Mouse (Mus musculus) heart, adult 2 months (tissue): Measurements from ENCODE around the gene Lcmt1. TPM values are rescaled to one million over a fixed set of nuclear protein-coding genes. Genes with fewer than 3 reads are reported as not detected.

Source experiments
- DNase-seq, 2 experiments: peaks; one replicate each; pipeline ENCODE4 v3.0.0; 2021
- H3K27ac ChIP-seq: fragments of 200-600 bp; 2 replicates; pipeline ENCODE4 v1.8.1; 2022
- H3K27me3 ChIP-seq: fragments of 200-500 bp; 2 replicates; pipeline ENCODE4 v1.6.1; 2012; ENCODE audit warnings: mild to moderate bottlenecking, low read length, inconsistent platforms, mixed read lengths; ENCODE audit not compliant: control insufficient read depth, insufficient read depth
- H3K36me3 ChIP-seq: fragments of 200-500 bp; 2 replicates; pipeline ENCODE4 v1.6.1; 2012; ENCODE audit warnings: low read length, inconsistent platforms; ENCODE audit not compliant: control insufficient read depth, insufficient read depth
- H3K4me1 ChIP-seq: fragments of 200-500 bp; 2 replicates; pipeline ENCODE4 v1.6.1; 2011; ENCODE audit warnings: low read length; ENCODE audit not compliant: control insufficient read depth, insufficient read depth
- H3K4me3 ChIP-seq: fragments of 200-600 bp; 2 replicates; pipeline ENCODE4 v1.8.1; 2022
- H3K79me2 ChIP-seq: fragments of 200-500 bp; replicated peaks from 2 replicates; pipeline ENCODE4 v1.6.1; 2012; ENCODE audit warnings: mild to moderate bottlenecking, inconsistent platforms, low read length, moderate library complexity, mixed read lengths; ENCODE audit not compliant: control insufficient read depth, insufficient read depth
- H3K9ac ChIP-seq: fragments of 200-500 bp; 2 replicates; pipeline ENCODE4 v1.6.1; 2012; ENCODE audit warnings: low read depth, mild to moderate bottlenecking, control low read depth, inconsistent platforms, low read length, mixed read lengths
- CTCF ChIP-seq: fragments of 200-600 bp; IDR thresholded peaks from 2 replicates; pipeline ENCODE4 v1.8.1; 2022; ENCODE audit warnings: antibody characterized with exemption, mild to moderate bottlenecking, moderate library complexity
- EP300 ChIP-seq: fragments of 200-500 bp; IDR thresholded peaks from 2 replicates; pipeline ENCODE4 v1.6.1; 2011; ENCODE audit warnings: low read depth, low read length, control low read depth; ENCODE audit not compliant: insufficient read depth
- POLR2A ChIP-seq: fragments of 200-500 bp; IDR thresholded peaks from 2 replicates; pipeline ENCODE4 v1.6.1; 2011; ENCODE audit warnings: mild to moderate bottlenecking, low read depth, low read length, control low read depth; ENCODE audit not compliant: insufficient read depth
- WGBS: fragments of 180-500 bp; shearing (Covaris S2); methylation state at CpG from one replicate; pipeline ENCODE4 v1.1.7; 2018; 5-methylcytosine and 5-hydroxymethylcytosine counted together
- intact Hi-C: fragments of 180-260 bp; cut with DNase I; formaldehyde crosslinking; loops from one replicate; pipeline ENCODE4 v1.15.1; 2025
- polyA plus RNA-seq: library from polyadenylated mRNA; depleted of rRNA; stranded (reverse); fragments of >200 nt; gene quantifications from 2 replicates; pipeline ENCODE4 v1.2.3, GENCODE M21; 2012
- total RNA-seq, 2 experiments: library from RNA; stranded (reverse); gene quantifications; 2 replicates each; pipeline ENCODE4 v1.2.3; 2021

The Lcmt1 gene
- total and polyA plus RNA-seq, 3 experiments: 18.5 to 22.0 (median 21.7) TPM

DNA sequence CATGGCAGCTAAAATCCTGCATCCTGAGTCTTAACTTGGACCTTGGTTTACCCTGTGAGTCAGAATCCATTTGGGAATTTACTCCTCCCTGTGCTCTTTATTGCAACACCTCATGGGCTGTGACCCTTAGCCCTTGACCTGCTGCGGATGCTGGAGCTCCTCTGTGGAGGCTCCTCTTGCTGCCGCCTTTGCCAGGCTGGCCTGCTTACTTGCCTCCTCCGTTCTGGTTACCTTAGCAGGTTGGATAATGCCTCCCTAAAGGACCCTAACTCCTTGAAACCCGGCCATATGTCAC is 60.8 kb downstream of the Lcmt1 start:
- Histone ChIP-seq H3K9ac (no peak overlapping the region), H3K27me3 (no peaks in the 10 kb centered on the region), H3K4me1 (no peaks in the 10 kb centered on the region; the same call in 1 of the 2 replicates), H3K79me2 (no peaks in the 10 kb centered on the region), H3K27ac (no peak overlapping the region), H3K36me3 (no peaks in the 10 kb centered on the region), H3K4me3 (no peak overlapping the region)
- no peak for DNase-seq
- intact Hi-C loops: no loop called here
- no peak for TF ChIP-seq POLR2A
- TF ChIP-seq CTCF: no peak
- TF ChIP-seq EP300: no peak
- WGBS: 86% methylated on average over 4 of the region's 4 CpGs

DNA sequence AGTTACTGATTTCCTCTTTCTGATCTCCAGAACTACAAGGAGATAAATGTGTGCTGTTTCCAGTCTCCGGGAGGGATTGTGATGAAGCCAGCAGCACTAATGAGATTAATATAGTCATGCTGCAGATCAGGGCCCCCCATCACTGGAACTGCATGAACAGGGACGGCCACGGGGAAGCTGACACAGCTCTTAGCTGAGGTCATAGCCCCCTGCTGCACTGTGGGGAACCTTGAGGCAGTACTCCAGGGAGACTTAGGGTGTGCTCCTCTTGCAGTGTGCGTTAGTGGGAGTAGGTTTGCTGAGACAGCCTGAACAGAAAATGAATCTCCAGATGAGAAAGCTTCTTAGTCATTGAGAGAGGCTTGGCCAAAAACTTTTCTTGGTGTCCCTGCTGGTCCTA is 61.6 kb downstream of the Lcmt1 start:
- H3K36me3 ChIP-seq: no peaks in the 10 kb centered on the region
- H3K4me3 ChIP-seq: no peak overlapping the region
- no peaks in the 10 kb centered on the region for H3K27me3 ChIP-seq
- no peaks in the 10 kb centered on the region for H3K79me2 ChIP-seq
- H3K9ac ChIP-seq: no peak overlapping the region
- intact Hi-C loops: no loop called here
- DNase-seq: no peak
- TF ChIP-seq POLR2A: no peak
- TF ChIP-seq CTCF: no peak
- no peak for TF ChIP-seq EP300
- 82% methylated on average over 4 of the region's 4 CpGs for WGBS
- H3K4me1 ChIP-seq: no peaks in the 10 kb centered on the region; the same call in 1 of the 2 replicates
- no peak overlapping the region for H3K27ac ChIP-seq

DNA sequence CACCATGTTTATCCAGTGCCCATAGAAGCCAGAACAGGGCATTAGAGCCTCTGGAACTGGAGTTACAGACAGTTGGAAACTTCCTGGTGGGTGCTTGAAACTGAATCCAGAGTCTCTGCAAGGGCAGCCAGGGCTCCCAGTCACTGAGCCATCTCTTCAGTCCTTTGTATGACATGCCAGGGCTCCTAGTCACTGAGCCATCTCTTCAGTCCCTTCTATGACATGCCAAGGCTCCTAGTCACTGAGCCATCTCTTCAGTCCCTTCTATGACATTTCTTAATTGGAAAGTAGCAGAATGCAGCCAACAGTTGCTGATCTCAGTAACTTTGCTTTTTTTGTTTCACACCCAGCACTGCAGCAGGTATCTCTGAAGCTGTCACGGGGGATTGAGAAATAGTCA is 72.5 kb downstream of the Lcmt1 start:
- TF ChIP-seq CTCF: no peak
- TF ChIP-seq EP300: no peak
- no peak for TF ChIP-seq POLR2A
- 67% methylated on average over 1 of the region's 1 CpGs for WGBS
- H3K4me1 ChIP-seq: no peaks in the 10 kb centered on the region
- DNase-seq: no peak
- no peaks in the 10 kb centered on the region for H3K36me3 ChIP-seq
- no peaks in the 10 kb centered on the region for H3K27me3 ChIP-seq
- intact Hi-C loops: no loop called here
- no peaks in the 10 kb centered on the region for H3K79me2 ChIP-seq
- no peak overlapping the region for H3K4me3 ChIP-seq
- no peak overlapping the region for H3K27ac ChIP-seq
- no peak overlapping the region for H3K9ac ChIP-seq

DNA sequence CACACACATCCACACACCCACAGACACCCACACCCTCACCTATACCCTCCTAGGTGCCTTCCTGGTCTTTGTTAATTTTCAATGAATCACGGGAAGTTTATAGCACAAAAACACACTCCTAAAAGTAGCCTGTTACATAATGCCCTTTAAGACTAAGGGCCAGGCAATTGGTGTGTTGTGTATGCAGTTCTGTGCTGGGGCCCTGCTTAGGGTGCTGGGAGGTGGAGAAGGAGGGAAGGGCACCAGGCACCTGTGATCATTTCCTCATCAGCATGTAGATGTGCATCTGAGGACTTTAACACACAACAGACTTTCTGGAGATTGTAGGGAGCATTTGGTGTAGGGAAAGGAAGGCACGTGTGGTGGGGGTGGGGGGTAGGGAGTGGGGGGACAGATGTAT is 79.2 kb downstream of the Lcmt1 start:
- intact Hi-C loops: no loop called here
- TF ChIP-seq CTCF (no peak), EP300 (no peak), POLR2A (no peak)
- no peaks in the 10 kb centered on the region for H3K27me3 ChIP-seq
- no peaks in the 10 kb centered on the region for H3K36me3 ChIP-seq
- no peak overlapping the region for H3K4me3 ChIP-seq
- no peak overlapping the region for H3K9ac ChIP-seq
- H3K4me1 ChIP-seq: peaks cover 1% of the 10 kb centered on the region; the same call in 1 of the 2 replicates
- no peak overlapping the region for H3K27ac ChIP-seq
- DNase-seq: no peak
- 84% methylated on average over 2 of the region's 2 CpGs for WGBS
- no peaks in the 10 kb centered on the region for H3K79me2 ChIP-seq

DNA sequence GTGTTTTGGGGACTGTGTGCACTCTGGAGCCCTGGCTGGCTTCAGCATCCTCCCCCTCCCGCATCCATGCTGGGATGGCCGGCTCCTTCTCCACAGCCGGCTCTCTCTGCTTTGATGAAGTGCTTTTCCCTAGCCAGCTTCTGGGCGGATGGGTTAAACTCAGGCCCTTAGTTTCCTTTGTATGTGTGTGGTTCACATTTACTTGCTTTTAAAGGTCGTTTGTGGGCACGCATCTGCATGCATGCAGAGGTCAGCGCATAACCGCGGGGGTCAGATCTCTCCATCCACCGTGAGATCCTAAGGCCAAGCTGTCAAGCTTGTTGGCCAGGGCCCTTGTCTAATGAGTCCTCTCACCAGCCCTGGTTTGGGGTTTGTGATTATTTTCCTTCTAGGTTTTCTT is 80.1 kb downstream of the Lcmt1 start:
- H3K36me3 ChIP-seq: no peaks in the 10 kb centered on the region
- WGBS: 75% methylated on average over 10 of the region's 10 CpGs
- DNase-seq: no peak
- no peaks in the 10 kb centered on the region for H3K79me2 ChIP-seq
- no peak overlapping the region for H3K27ac ChIP-seq
- H3K4me3 ChIP-seq: no peak overlapping the region
- no peak overlapping the region for H3K9ac ChIP-seq
- TF ChIP-seq POLR2A (no peak), EP300 (no peak), CTCF (no peak)
- intact Hi-C loops: no loop called here
- H3K4me1 ChIP-seq: peaks cover 1% of the 10 kb centered on the region; the same call in 1 of the 2 replicates
- H3K27me3 ChIP-seq: no peaks in the 10 kb centered on the region

DNA sequence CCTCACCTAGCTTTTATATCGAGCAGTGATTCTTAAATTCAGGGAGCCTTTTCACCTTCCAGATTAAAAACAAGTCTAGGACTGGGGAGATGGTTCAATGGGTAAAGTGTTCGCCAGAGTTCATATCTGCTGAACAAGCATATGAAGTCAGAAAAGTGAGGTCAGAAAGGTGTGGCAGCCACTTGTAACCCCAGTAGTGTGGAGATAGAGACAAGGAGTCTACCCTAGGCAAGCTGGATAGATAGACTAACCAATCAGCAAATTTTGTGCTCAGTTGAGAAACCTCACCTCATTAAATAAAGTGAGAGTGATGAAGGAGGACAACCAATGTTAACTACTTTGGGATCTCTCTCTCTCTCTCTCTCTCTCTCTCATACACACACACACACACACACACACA is 80.9 kb downstream of the Lcmt1 start:
- Histone ChIP-seq H3K4me3 (no peak overlapping the region), H3K9ac (no peak overlapping the region), H3K79me2 (no peaks in the 10 kb centered on the region), H3K4me1 (peaks cover 1% of the 10 kb centered on the region; the same call in 1 of the 2 replicates), H3K36me3 (no peaks in the 10 kb centered on the region), H3K27ac (no peak overlapping the region), H3K27me3 (no peaks in the 10 kb centered on the region)
- TF ChIP-seq CTCF: no peak
- intact Hi-C loops: no loop called here
- DNase-seq: no peak
- WGBS: 93% methylated on average over 2 of the region's 2 CpGs

DNA sequence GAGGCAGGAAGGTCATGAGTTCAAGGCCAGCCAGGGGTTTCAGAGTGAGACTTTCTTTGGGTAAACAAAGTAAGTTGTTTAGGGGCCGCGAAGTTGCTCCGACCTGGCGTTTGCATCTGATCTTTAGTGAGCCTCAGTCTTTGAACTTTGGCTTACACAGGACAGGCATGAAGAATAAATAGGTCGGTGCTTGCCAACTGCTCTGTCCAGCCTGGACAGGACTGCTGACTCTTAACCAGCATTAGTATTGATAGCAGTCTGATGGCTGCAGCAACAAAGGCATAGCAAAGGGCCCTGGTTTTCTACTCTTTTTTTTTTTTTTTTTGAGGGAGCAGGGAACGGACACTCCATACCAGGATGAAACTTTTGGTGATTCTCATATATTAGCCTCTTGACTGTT is 83.0 kb downstream of the Lcmt1 start:
- Histone ChIP-seq H3K9ac (no peak overlapping the region), H3K36me3 (no peaks in the 10 kb centered on the region), H3K4me3 (no peak overlapping the region), H3K27ac (peak overlapping the region; percentile 69), H3K27me3 (no peaks in the 10 kb centered on the region), H3K79me2 (no peaks in the 10 kb centered on the region), H3K4me1 (peaks cover 1% of the 10 kb centered on the region; the same call in 1 of the 2 replicates)
- intact Hi-C loops: no loop called here
- 44% methylated on average over 6 of the region's 6 CpGs for WGBS
- TF ChIP-seq EP300 (no peak), POLR2A (no peak), CTCF (no peak)
- no peak for DNase-seq
